Mouse (Mus musculus) kidney, postnatal 25 days (tissue): ENCODE measurements around the gene Mul1.
A peak's percentile ranks its signal among the peaks of the same experiment; 100 is the strongest.

Source experiments
- DNase-seq, 2 experiments: peaks; one replicate each; pipeline ENCODE4 v3.0.0; 2021; ENCODE audit warnings: mixed read lengths in 2 of 2

The Mul1 gene

GRCm38 (mm10) chr4:138462971-138463831 is 28.7 kb downstream of the Mul1 start:
- DNase-seq = peak; percentile 58 to 84

- peak; percentile 97 to 98 for DNase-seq
Measured at GRCm38 (mm10) chr4:138463832-138464487, 29.5 kb downstream of the Mul1 start.

- peak; percentile 96 to 98 for DNase-seq
Measured at GRCm38 (mm10) chr4:138464667-138465353, 30.3 kb downstream of the Mul1 start.

GRCm38 (mm10) chr4:138465446-138465845 is 31.0 kb downstream of the Mul1 start:
- no peak for DNase-seq

GRCm38 (mm10) chr4:138466690-138467089 is 32.2 kb downstream of the Mul1 start:
- DNase-seq = no peak

GRCm38 (mm10) chr4:138467451-138467850 is 33.0 kb downstream of the Mul1 start:
- DNase-seq = peak; percentile 30 to 59

- DNase-seq = no peak
Measured at GRCm38 (mm10) chr4:138469080-138469479, 34.6 kb downstream of the Mul1 start.

- no peak for DNase-seq
Measured at GRCm38 (mm10) chr4:138471241-138471640, 36.8 kb downstream of the Mul1 start.

GRCm38 (mm10) chr4:138479595-138479994 is 45.1 kb downstream of the Mul1 start:
- DNase-seq = no peak

- no peak for DNase-seq
Measured at GRCm38 (mm10) chr4:138480962-138481361, 46.5 kb downstream of the Mul1 start.

GRCm38 (mm10) chr4:138482721-138483120 is 48.2 kb downstream of the Mul1 start:
- no peak for DNase-seq

GRCm38 (mm10) chr4:138488241-138488640 is 53.8 kb downstream of the Mul1 start:
- no peak for DNase-seq

- DNase-seq = no peak
Measured at GRCm38 (mm10) chr4:138491088-138491487, 56.6 kb downstream of the Mul1 start.
